Mouse (Mus musculus) monocyte, adult 5-6 weeks (primary cell): ENCODE measurements around the gene Hes2. TPM values are rescaled to one million over a fixed set of nuclear protein-coding genes. Genes with fewer than 3 reads are reported as not detected.

Experiments
- ATAC-seq: fragments of 153-309, 156-312 bp; replicated peaks from 2 replicates; pipeline ENCODE4 v1.8.0; 2017; ENCODE audit warnings: mild to moderate bottlenecking; ENCODE audit not compliant: low TSS enrichment, insufficient number of reproducible peaks, severe bottlenecking, poor library complexity, low FRiP score
- total RNA-seq: library from RNA; stranded (forward); fragments of 200-1000, 200-491, 200-594 nt; gene quantifications from 3 replicates; pipeline ENCODE4 v1.2.3, GENCODE M21; 2017

The Hes2 gene
- total RNA-seq, result not detected in 3 replicates

- ATAC-seq, result no peak
Measured at GRCm38 (mm10) chr4:152158585-152159284, at the start of gene Hes2. Hes2 (plus strand) TSS chr4:152158867.

GRCm38 (mm10) chr4:152109509-152109908 lies 49.2 kb upstream of the Hes2 start:
- no peak for ATAC-seq

- no peak for ATAC-seq
Measured at GRCm38 (mm10) chr4:152110689-152111088, 48.0 kb upstream of the Hes2 start.

- no peak for ATAC-seq
Measured at GRCm38 (mm10) chr4:152112329-152112728, 46.3 kb upstream of the Hes2 start.

- no peak for ATAC-seq
Measured at GRCm38 (mm10) chr4:152114080-152114479, 44.6 kb upstream of the Hes2 start.

GRCm38 (mm10) chr4:152115921-152116612 lies 42.6 kb upstream of the Hes2 start, which contains the start of gene Tnfrsf25:
Tnfrsf25 (plus strand) TSS chr4:152115934.
- ATAC-seq, result no peak

GRCm38 (mm10) chr4:152117538-152117937 lies 41.1 kb upstream of the Hes2 start:
- no peak for ATAC-seq

- no peak for ATAC-seq
Measured at GRCm38 (mm10) chr4:152119396-152120292, 39.0 kb upstream of the Hes2 start.

GRCm38 (mm10) chr4:152120311-152121182 lies 38.1 kb upstream of the Hes2 start:
- ATAC-seq, result no peak

GRCm38 (mm10) chr4:152121183-152121505 lies 37.5 kb upstream of the Hes2 start:
- ATAC-seq, result no peak

- ATAC-seq, result no peak; the same call in 1 of the 2 replicates
Measured at GRCm38 (mm10) chr4:152124361-152124961, 34.2 kb upstream of the Hes2 start.

GRCm38 (mm10) chr4:152125161-152126025 lies 33.3 kb upstream of the Hes2 start:
- ATAC-seq, result 0 out of 2 replicates have a peak, but pooled peaks have one; percentile 7

- ATAC-seq, result no peak
Measured at GRCm38 (mm10) chr4:152126026-152126920, 32.4 kb upstream of the Hes2 start.

GRCm38 (mm10) chr4:152127884-152128283 lies 30.8 kb upstream of the Hes2 start:
- ATAC-seq, result no peak

GRCm38 (mm10) chr4:152128784-152129183 lies 29.9 kb upstream of the Hes2 start:
- ATAC-seq, result no peak

GRCm38 (mm10) chr4:152129395-152129930 lies 29.2 kb upstream of the Hes2 start:
- no peak for ATAC-seq
